Mouse (Mus musculus) liver, embryonic 14.5 days (tissue): ENCODE results near the gene Gorasp2.

Experiments used
- CTCF ChIP-seq: IDR thresholded peaks from 2 replicates; pipeline ENCODE4 v1.5.1; 2016; ENCODE audit warnings: antibody characterized with exemption, low read depth, control low read depth
- EP300 ChIP-seq: IDR thresholded peaks from 2 replicates; pipeline ENCODE4 v1.6.1; 2016; ENCODE audit warnings: antibody characterized with exemption, low read depth

- TF ChIP-seq CTCF (no peak), EP300 (no peak)
Observed at GRCm38 (mm10) chr2:70736008-70736407, 74.6 kb downstream of the Gorasp2 start.
